Mouse (Mus musculus) B cell, adult 2 months (primary cell): ENCODE measurements around the gene Kazn.

Experiments
- DNase-seq, 2 experiments: peaks; one replicate each; pipeline ENCODE4 v3.0.0; 2022

The Kazn gene

DNA sequence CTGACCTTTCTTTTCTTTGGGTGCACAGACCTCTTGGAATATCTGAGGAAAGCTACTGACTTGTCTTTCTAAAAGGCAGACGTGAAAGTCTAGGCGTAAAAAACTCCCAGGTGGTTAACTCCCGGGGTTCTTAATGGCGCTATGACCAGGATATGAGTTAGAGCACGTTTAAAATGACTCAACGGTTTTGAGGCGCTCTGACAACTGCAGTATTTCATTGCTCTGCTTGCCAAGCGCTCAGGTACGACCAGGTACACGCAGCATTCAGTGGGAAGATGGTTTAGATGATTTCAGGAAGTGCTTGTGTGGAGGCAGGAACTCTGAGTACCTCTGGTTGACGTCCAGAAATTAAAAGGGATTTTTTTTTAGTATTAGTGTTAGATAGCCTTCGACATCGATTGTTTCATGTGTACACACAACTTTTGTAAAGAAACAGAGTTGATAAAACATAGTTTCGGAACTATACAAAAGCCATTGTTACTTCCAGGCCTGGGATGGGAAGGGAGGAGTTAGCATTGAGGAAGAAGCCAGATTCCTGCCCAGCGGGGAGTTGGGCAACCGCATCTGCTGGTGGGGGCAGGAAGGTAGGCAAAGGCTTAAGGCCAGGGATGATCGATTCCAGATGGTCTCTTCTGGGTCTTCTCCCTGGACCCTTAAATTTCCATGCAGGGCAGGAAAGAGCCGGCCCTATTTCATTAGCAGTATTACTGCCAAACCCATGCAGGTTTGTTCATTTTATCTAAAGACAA, 167.8 kb downstream of the Kazn start:
- no peak for DNase-seq

- no peak for DNase-seq
Observed at GRCm38 (mm10) chr4:142070840-142071239, 168.4 kb downstream of the Kazn start.

GRCm38 (mm10) chr4:142068899-142069812, 170.0 kb downstream of the Kazn start:
- DNase-seq: no peak

DNA sequence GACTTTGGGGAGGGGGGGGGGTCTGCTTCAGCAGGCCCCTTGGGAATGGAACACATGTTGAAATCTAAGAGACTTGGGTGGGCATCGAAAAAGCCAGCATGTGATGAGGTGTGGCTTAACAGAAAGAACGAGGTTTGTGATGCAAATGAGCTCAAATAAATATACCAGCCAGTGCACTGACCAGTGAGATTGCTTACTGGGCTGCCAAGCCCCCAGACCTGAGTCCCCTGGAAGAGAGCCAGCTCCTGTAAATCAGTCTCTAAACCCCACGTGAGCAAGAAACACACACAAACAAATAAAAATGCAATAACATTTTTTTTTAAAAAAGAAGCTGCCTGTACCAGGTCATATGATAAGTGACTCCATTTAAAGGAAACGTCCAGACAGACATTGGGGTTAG, 172.6 kb downstream of the Kazn start:
- no peak for DNase-seq

GRCm38 (mm10) chr4:142065835-142066234, 173.4 kb downstream of the Kazn start:
- DNase-seq: no peak

GRCm38 (mm10) chr4:142065270-142065669, 173.9 kb downstream of the Kazn start:
- DNase-seq: no peak

- DNase-seq: no peak
Observed at GRCm38 (mm10) chr4:142064582-142065228, 174.5 kb downstream of the Kazn start.

GRCm38 (mm10) chr4:142063057-142063534, 176.1 kb downstream of the Kazn start:
- no peak for DNase-seq

- DNase-seq: no peak
Observed at GRCm38 (mm10) chr4:142061485-142062240, 177.5 kb downstream of the Kazn start.

- no peak for DNase-seq
Observed at GRCm38 (mm10) chr4:142060455-142061378, 178.5 kb downstream of the Kazn start.

DNA sequence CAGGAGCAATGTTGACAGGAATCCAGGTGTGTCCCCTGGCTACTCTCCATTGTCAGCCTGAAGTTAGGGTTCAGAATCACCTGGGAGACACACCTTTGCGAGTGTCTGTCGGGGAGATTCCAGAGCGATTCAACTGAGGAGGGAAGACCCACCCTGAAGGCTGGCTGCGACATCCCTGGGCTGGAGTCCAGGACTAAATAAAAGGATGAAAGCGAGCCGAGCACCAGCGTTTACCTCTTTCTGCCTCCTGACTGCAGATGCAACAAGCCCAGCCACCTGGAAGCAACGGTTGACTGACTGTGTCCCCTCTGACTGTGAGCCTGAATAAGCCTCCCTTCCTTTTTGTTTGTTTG, 179.4 kb downstream of the Kazn start:
- DNase-seq: no peak

DNA sequence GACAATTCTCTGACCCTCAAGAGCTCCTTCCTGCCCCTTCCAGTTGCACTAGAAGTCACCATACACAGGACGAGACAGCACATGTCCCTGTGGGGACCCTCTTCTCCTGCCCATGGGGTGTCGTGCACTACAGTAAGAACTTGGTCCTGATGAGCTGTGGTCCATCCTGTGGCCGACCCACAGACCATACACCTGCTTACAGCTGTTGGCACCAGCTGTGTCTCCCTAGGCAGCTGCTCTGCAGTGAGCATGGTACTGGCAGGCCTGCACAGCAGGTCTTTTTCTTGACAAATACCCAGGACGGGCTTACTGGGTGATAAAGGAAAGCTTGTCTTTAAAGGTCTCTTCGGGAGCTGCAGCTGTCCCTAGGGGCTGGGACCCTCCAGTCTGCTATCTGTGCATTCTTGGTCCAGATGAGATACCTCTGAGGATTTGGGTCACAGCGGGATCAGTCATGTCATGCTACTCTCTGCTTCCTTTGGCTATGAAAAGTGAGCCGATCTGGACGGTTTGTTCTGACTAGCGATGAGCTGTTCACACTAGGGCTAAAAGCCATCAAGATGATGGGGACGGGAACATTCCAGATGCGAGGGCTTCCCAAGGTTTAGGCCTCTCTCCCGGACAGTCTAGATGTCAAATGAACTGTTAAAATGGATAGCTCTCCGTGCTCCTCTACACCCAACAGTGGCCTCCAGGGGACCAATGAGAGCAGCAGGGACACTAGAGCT, 179.9 kb downstream of the Kazn start:
- DNase-seq: no peak

DNA sequence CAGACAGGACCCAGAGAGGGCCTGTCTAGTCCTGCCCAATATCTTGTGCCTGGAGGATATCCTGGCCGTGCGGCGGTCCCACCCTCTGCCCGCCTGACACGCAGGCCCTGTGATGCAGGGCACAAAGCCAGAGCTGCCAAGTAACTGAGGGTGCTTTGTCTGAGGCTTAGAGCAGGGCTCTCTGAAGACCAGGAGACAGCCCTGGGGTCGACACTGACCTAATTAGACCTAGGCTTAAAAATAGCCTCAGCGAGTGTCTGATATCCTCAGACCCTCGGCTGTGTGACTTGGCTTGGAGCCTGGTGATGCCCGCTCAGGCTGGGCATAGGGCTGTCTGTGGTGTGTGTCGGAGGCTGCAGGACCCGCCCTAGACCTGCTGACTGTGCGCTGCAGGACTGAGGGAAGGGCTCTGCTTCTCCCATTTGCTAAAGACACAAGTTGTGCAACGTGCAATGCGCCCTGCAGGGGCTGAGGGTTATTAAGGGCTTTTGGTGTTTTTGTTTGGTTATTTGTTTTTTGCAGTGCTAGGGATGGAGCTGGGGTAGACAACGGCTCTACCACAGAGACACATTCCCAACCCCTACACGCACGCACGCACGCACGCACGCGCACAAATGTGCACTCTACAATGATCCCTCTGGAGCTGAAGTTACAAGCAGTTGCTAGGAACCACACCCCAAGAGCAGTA, 181.5 kb downstream of the Kazn start:
- DNase-seq: no peak

- no peak for DNase-seq
Observed at GRCm38 (mm10) chr4:142055600-142055999, 183.6 kb downstream of the Kazn start.

GRCm38 (mm10) chr4:142054580-142054979, 184.6 kb downstream of the Kazn start:
- no peak for DNase-seq

GRCm38 (mm10) chr4:142053661-142054448, 185.3 kb downstream of the Kazn start:
- no peak for DNase-seq

DNA sequence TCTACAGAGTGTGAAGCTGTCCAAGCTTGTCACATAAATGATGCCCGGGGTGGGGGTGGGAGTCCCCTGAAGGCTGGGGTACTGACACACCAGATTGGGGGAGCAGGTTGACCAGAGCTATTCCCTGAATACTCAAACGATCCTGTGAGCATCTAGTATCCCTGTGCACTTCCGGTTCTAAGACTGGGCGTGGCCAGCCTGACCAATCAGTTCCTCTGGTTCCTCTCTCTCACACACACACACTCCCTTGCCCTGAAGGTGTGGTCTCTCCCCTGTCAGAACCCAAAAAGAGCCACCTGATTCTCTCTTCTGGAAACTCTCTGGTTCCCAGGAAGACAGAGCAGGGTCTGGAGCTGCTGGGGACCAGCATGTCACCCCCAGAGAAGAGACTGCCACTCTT, 185.9 kb downstream of the Kazn start:
- no peak for DNase-seq

GRCm38 (mm10) chr4:142052391-142053132, 186.6 kb downstream of the Kazn start:
- no peak for DNase-seq
